ENCODE assay signal across 26 mouse cellular contexts in the genomic region with DNA sequence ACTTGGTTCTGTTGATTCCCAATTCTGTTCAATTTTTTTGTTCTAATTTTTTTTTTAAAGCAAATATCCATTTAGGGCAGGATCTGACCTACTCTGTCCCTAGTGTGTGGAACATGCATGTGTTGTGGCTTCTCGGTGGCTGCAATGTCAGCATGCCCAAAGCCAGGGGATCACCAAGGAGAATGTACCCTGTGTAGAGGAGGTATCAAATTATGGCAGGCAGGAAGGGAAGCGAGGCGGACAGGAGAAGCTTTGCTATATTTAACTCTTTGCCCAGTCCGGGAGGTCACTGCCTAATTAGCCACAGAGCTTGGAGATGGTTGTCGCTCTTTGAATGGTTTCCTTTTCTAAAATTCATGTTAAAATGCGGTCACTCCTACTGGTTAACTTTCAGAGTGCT.
DNase-seq lines count a peak whose midpoint lies in the region; ATAC-seq and TF ChIP-seq lines count a peak whose summit lies in the region.
"Had no signal": no experiment of that assay in that cellular context is flagged by ENCODE, and none has a peak within 500 bp of the region (broad histone marks: within the 10 kb centered on the region; RNA-seq: fewer than 3 reads in every experiment).

No protein-coding gene starts in this region.

- no peak overlapping the region for H3K4me2 ChIP-seq in limb, embryonic 15.5 days
- H3K4me2 ChIP-seq: forebrain, embryonic 13.5 days; heart, embryonic 12.5 days; heart, embryonic 15.5 days; hindbrain, embryonic 13.5 days; intestine, embryonic 15.5 days had no signal

- H3K36me3 ChIP-seq in limb, embryonic 15.5 days: no peaks in the 10 kb centered on the region
- H3K36me3 ChIP-seq in limb, embryonic 10.5 days: no peaks in the 10 kb centered on the region
- H3K36me3 ChIP-seq: forebrain, embryonic 10.5 days; G1E; heart, embryonic 12.5 days; heart, embryonic 15.5 days; hindbrain, embryonic 10.5 days; intestine, embryonic 15.5 days had no signal

- peak; percentile 70 for DNase-seq in gastrocnemius, adult 2 months
- no peak for DNase-seq in gastrocnemius, postnatal 10 days
- DNase-seq in limb, embryonic 10.5 days (ENCODE audit: low spot score): no peak
- DNase-seq in gastrocnemius, postnatal 36 days: peak; percentile 16 to 35
- DNase-seq in adrenal gland, adult 2 months: no peak
- DNase-seq in layer of hippocampus, adult 8-10 months (ENCODE audit: low spot score in 2 of 2): no peak
- DNase-seq: adrenal gland, postnatal 14 days; B cell, adult 2 months; cerebellum, adult 11-12 months; cerebellum, adult 8-10 months; cerebellum, postnatal 10 days; heart, adult 18-20 months; heart, postnatal 10 days; heart, postnatal 36 days had no signal

- peaks cover 3% of the 10 kb centered on the region; the same call in 1 of the 2 replicates for H3K4me1 ChIP-seq in limb, embryonic 15.5 days
- peaks cover 19% of the 10 kb centered on the region for H3K4me1 ChIP-seq in limb, embryonic 10.5 days
- H3K4me1 ChIP-seq: forebrain, embryonic 13.5 days; heart, embryonic 12.5 days; hindbrain, embryonic 13.5 days; intestine, embryonic 15.5 days had no signal

- no peak for TF ChIP-seq CTCF in gastrocnemius, adult 2 months (IDR thresholded peaks at IDR 0.05)

- no peaks in the 10 kb centered on the region for H3K9me3 ChIP-seq in limb, embryonic 15.5 days
- H3K9me3 ChIP-seq in limb, embryonic 10.5 days (replicated peaks): no peaks in the 10 kb centered on the region
- H3K9me3 ChIP-seq: forebrain, embryonic 10.5 days; forebrain, embryonic 13.5 days; G1E; heart, embryonic 12.5 days; heart, embryonic 15.5 days; hindbrain, embryonic 10.5 days; hindbrain, embryonic 13.5 days; intestine, embryonic 15.5 days had no signal

- no peaks in the 10 kb centered on the region for H3K27me3 ChIP-seq in limb, embryonic 15.5 days
- no peaks in the 10 kb centered on the region for H3K27me3 ChIP-seq in limb, embryonic 10.5 days (ENCODE audit: low read depth, poor library complexity, severe bottlenecking)
- H3K27me3 ChIP-seq: forebrain, embryonic 13.5 days; heart, embryonic 12.5 days; heart, embryonic 15.5 days; hindbrain, embryonic 13.5 days; intestine, embryonic 15.5 days had no signal

- intact Hi-C loops in gastrocnemius, adult 2 months (cut with DNase I): loop anchor here (2.0 kb wide), 1 partner anchor 47 kb away; no protein-coding TSS in a partner anchor
- intact Hi-C loops in gastrocnemius, postnatal 36 days (cut with DNase I): no loop called here

- WGBS in limb, embryonic 15.5 days: 65% methylated on average over 6 of the region's 6 CpGs
- WGBS in limb, embryonic 10.5 days: 80% methylated on average over 6 of the region's 6 CpGs

- peak overlapping the region; percentile 87 for H3K27ac ChIP-seq in gastrocnemius, adult 2 months
- no peak overlapping the region for H3K27ac ChIP-seq in limb, embryonic 15.5 days
- no peak overlapping the region for H3K27ac ChIP-seq in limb, embryonic 10.5 days
- H3K27ac ChIP-seq: forebrain, embryonic 10.5 days; forebrain, embryonic 13.5 days; heart, embryonic 15.5 days; hindbrain, embryonic 10.5 days; hindbrain, embryonic 13.5 days; intestine, embryonic 15.5 days had no signal

- ATAC-seq in limb, embryonic 15.5 days (ENCODE audit: insufficient number of reproducible peaks, low FRiP score, low TSS enrichment, low read depth): peak; percentile 42; the same call in 1 of the 2 replicates
- ATAC-seq: forebrain, embryonic 13.5 days; forebrain, embryonic 16.5 days; hindbrain, embryonic 16.5 days; intestine, embryonic 15.5 days; Patski had no signal

- peak overlapping the region; percentile 24; the same call in 1 of the 2 replicates for H3K4me3 ChIP-seq in gastrocnemius, adult 2 months
- no peak overlapping the region for H3K4me3 ChIP-seq in limb, embryonic 15.5 days
- H3K4me3 ChIP-seq in limb, embryonic 10.5 days: no peak overlapping the region
- H3K4me3 ChIP-seq: forebrain, embryonic 10.5 days; forebrain, embryonic 13.5 days; heart, embryonic 12.5 days; heart, embryonic 15.5 days; hindbrain, embryonic 10.5 days; hindbrain, embryonic 13.5 days; intestine, embryonic 15.5 days had no signal

- H3K9ac ChIP-seq in limb, embryonic 15.5 days: no peak overlapping the region
- H3K9ac ChIP-seq: forebrain, embryonic 13.5 days; heart, embryonic 12.5 days; heart, embryonic 15.5 days; hindbrain, embryonic 13.5 days; intestine, embryonic 15.5 days had no signal

Comparison
In these comparisons a context has a peak if more than half of its experiments do, and no peak if none do; other contexts are left out.
1. DNase-seq: peak in gastrocnemius, adult 2 months (single experiment) and gastrocnemius, postnatal 36 days (2 of 2); none in gastrocnemius, postnatal 10 days (single experiment), limb, embryonic 10.5 days (single experiment), adrenal gland, adult 2 months (single experiment) and layer of hippocampus, adult 8-10 months (0 of 2).